Mouse (Mus musculus) hindbrain, embryonic 12.5 days (tissue): Measurements from ENCODE around the gene Zyx. TPM values are rescaled to one million over a fixed set of nuclear protein-coding genes. Genes with fewer than 3 reads are reported as not detected.

Source experiments
- ATAC-seq: fragments of 200-750 bp; cut with Nextera tagmentation; 2 replicates; pipeline ENCODE4 v1.8.0; 2017; ENCODE audit warnings: moderate TSS enrichment; ENCODE audit not compliant: low FRiP score
- H3K27ac ChIP-seq: fragments of 300-500 bp; sonication (generic); 2 replicates; pipeline ENCODE4 v1.5.1; 2016; ENCODE audit warnings: mild to moderate bottlenecking
- H3K27me3 ChIP-seq: fragments of 300-500 bp; sonication (generic); 2 replicates; pipeline ENCODE4 v1.6.1; 2016; ENCODE audit warnings: mild to moderate bottlenecking
- H3K36me3 ChIP-seq: fragments of 300-500 bp; sonication (generic); 2 replicates; pipeline ENCODE4 v1.6.1; 2016; ENCODE audit warnings: mild to moderate bottlenecking
- H3K4me1 ChIP-seq: fragments of 300-500 bp; sonication (generic); 2 replicates; pipeline ENCODE4 v1.6.1; 2016
- H3K4me2 ChIP-seq: fragments of 300-500 bp; sonication (generic); replicated peaks from 2 replicates; pipeline ENCODE4 v1.6.1; 2016; ENCODE audit warnings: mild to moderate bottlenecking
- H3K4me3 ChIP-seq: fragments of 300-500 bp; sonication (generic); 2 replicates; pipeline ENCODE4 v1.5.1; 2016; ENCODE audit warnings: mild to moderate bottlenecking
- H3K9ac ChIP-seq: fragments of 300-500 bp; sonication (generic); 2 replicates; pipeline ENCODE4 v1.6.1; 2016; ENCODE audit warnings: mild to moderate bottlenecking, moderate library complexity
- H3K9me3 ChIP-seq: fragments of 300-500 bp; sonication (generic); replicated peaks from 2 replicates; pipeline ENCODE4 v1.6.1; 2016; ENCODE audit warnings: mild to moderate bottlenecking
- WGBS: fragments of 180-500 bp; shearing (Covaris S2); methylation state at CpG from one replicate; pipeline ENCODE4 v1.1.7; 2016; 5-methylcytosine and 5-hydroxymethylcytosine counted together
- polyA plus RNA-seq: library from polyadenylated mRNA; unstranded; fragments of >200 nt; fragmentation: Nextera tagmentation; extraction: Ambion mirVana; gene quantifications from 2 replicates; pipeline ENCODE4 v1.2.1, GENCODE M21; 2016

Gene Zyx
- polyA plus RNA-seq, 1 experiment from 2014 or later = 71.4 TPM

- 0 out of 2 replicates have a peak overlapping the region, but pooled peaks have one; percentile 2 for H3K4me2 ChIP-seq
- H3K4me3 ChIP-seq = no peak overlapping the region
- no peak overlapping the region for H3K9ac ChIP-seq
- peaks cover 44% of the 10 kb centered on the region for H3K36me3 ChIP-seq
- H3K27ac ChIP-seq = no peak overlapping the region
- H3K9me3 ChIP-seq = no peaks in the 10 kb centered on the region
- H3K27me3 ChIP-seq = no peaks in the 10 kb centered on the region
- no peak for ATAC-seq
- 98% methylated on average over 1 of the region's 1 CpGs for WGBS
- H3K4me1 ChIP-seq = peaks cover 37% of the 10 kb centered on the region
These were observed 3.0 kb downstream of the Zyx start for GRCm38 (mm10) chr6:42352486-42352846.

DNA sequence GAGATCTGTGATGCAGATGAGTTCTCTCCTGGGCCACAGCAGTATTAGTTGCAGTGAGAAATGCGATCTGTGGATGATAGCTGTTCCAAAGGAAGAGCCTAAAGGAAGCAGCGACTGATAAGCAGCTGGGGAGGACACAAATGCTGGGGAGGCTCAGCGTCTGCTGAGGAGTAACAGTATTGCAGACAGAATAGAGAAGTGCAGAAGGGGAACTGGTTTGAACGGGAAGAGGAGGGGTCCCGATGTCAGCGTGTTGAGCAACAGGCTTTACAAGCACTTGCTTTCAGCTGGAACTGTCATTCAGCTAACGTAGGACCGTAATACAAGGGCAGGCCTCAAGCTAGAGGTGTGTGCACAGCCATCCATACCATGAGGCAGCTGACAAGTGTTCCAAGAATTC is 3.8 kb downstream of the Zyx start:
- H3K9me3 ChIP-seq = no peaks in the 10 kb centered on the region
- 88% methylated on average over 8 of the region's 8 CpGs for WGBS

GRCm38 (mm10) chr6:42354076-42355019 is 4.9 kb downstream of the Zyx start:
- 68% methylated on average over 11 of the region's 11 CpGs for WGBS
- H3K4me3 ChIP-seq = no peak overlapping the region
- ATAC-seq = no peak
- H3K36me3 ChIP-seq = peaks cover 63% of the 10 kb centered on the region
- H3K9me3 ChIP-seq = no peaks in the 10 kb centered on the region
- no peaks in the 10 kb centered on the region for H3K27me3 ChIP-seq
- peaks cover 32% of the 10 kb centered on the region for H3K4me1 ChIP-seq
- 0 out of 2 replicates have a peak overlapping the region, but pooled peaks have one; percentile 11 for H3K4me2 ChIP-seq
- H3K9ac ChIP-seq = no peak overlapping the region
- no peak overlapping the region for H3K27ac ChIP-seq

More for the DNA sequence above, 3.8 kb downstream of the Zyx start:
- Histone ChIP-seq H3K27ac (no peak overlapping the region), H3K4me2 (no peak overlapping the region), H3K36me3 (peaks cover 52% of the 10 kb centered on the region), H3K4me1 (peaks cover 37% of the 10 kb centered on the region), H3K9ac (no peak overlapping the region), H3K4me3 (no peak overlapping the region), H3K27me3 (no peaks in the 10 kb centered on the region)
- no peak for ATAC-seq

DNA sequence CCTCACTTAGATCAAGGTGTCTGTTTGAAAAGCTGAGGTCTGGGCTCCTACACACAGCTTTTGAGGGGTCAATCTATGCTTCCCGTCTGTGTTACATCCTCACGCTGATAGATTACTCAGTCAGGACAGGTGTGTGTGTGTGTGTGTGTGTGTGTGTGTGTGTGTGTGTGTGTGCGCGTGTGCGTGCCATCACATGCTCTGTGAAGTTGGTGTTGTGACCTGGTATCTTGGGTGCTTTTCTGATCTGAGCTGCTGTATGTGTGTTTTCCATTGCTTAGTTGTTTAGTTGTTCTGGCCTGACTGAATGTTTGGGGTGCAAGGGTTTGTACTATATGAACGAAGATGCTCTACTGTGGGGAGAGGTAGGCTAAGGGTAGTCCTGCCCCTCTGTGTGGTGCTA is 5.9 kb downstream of the Zyx start:
- Histone ChIP-seq H3K4me2 (no peak overlapping the region), H3K4me1 (peaks cover 32% of the 10 kb centered on the region), H3K9ac (no peak overlapping the region), H3K36me3 (peaks cover 67% of the 10 kb centered on the region), H3K4me3 (no peak overlapping the region), H3K27ac (no peak overlapping the region), H3K9me3 (no peaks in the 10 kb centered on the region), H3K27me3 (no peaks in the 10 kb centered on the region)
- WGBS = 96% methylated on average over 6 of the region's 6 CpGs
- no peak for ATAC-seq

DNA sequence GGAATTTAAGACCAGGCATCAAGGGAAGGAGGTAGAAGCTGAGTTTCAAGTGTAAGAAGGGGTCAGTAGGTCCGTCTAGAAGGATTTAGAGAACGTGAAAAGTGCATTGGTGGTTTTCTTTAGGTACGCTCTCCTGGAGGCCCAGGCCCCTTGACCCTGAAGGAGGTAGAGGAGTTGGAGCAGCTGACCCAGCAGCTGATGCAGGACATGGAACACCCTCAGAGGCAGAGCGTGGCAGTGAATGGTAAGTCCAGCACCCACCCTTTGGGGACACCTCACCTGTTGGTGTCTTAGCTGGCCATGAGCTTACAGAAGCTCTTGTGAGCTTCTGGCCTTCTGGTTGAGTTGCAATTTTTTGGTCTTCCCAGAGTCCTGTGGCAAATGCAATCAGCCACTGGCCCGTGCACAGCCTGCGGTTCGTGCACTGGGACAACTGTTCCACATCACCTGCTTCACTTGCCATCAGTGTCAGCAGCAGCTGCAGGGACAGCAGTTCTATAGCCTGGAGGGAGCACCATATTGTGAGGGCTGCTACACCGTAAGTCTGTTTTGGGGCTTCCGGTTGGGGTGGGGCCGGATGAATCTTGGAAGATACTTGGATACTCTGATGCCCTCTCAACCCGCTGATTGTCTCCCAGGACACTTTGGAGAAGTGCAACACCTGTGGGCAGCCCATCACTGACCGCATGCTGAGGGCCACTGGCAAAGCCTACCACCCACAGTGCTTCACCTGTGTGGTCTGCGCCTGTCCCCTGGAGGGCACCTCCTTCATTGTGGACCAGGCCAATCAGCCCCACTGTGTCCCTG is 6.6 kb downstream of the Zyx start:
- no peak for ATAC-seq
- Histone ChIP-seq H3K27ac (no peak overlapping the region), H3K9me3 (no peaks in the 10 kb centered on the region), H3K9ac (no peak overlapping the region), H3K4me1 (peaks cover 27% of the 10 kb centered on the region), H3K36me3 (peaks cover 73% of the 10 kb centered on the region), H3K27me3 (no peaks in the 10 kb centered on the region), H3K4me2 (no peak overlapping the region), H3K4me3 (no peak overlapping the region)
- WGBS = 94% methylated on average over 13 of the region's 13 CpGs

DNA sequence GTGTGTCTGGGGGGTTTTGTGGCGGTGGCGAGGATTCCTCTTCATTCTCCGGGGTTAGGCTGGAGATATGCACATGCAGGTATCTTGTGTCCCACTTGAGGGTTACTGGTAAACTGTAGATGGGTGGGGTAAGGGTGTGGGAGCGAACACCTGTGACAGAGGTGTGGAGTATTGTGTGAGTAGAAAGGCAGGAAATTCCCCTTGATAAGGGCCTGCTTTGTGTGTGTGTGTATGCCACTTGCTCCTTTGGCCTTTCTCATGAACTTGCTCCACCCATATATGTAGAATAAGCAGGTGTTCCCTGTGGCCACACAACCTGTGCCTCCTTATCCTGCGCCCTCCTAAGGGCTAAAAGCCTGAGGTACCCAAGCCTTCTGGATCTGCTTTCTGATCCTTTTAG is 7.5 kb downstream of the Zyx start:
- no peak overlapping the region for H3K27ac ChIP-seq

DNA sequence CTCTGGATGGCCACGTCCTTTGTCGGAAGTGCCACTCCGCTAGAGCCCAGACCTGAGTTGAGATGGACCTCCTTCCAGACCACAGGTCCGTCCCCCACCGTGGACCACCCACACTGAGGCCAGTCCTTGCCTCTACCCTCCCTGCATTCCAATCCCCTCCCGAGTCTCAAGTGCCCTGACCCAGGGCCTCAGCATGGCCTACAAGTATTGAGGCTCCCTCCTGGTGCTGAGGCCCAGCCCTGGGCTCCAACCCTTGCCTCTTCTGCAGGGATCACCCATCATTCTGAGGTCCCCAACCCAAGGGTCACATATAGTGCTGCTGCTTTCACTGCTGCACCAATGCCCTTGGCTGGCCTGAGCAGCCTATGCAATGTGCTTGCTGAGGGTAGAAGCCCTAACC is 8.5 kb downstream of the Zyx start:
- Histone ChIP-seq H3K27ac (no peak overlapping the region), H3K4me1 (peaks cover 14% of the 10 kb centered on the region), H3K36me3 (peaks cover 66% of the 10 kb centered on the region), H3K9ac (no peak overlapping the region), H3K27me3 (no peaks in the 10 kb centered on the region), H3K9me3 (no peaks in the 10 kb centered on the region), H3K4me2 (no peak overlapping the region), H3K4me3 (no peak overlapping the region)
- 63% methylated on average over 6 of the region's 6 CpGs for WGBS
- no peak for ATAC-seq

More for the DNA sequence above, 7.5 kb downstream of the Zyx start:
- H3K4me1 ChIP-seq = peaks cover 18% of the 10 kb centered on the region
- no peaks in the 10 kb centered on the region for H3K9me3 ChIP-seq
- no peak overlapping the region for H3K4me2 ChIP-seq
- H3K9ac ChIP-seq = no peak overlapping the region
- 93% methylated on average over 5 of the region's 5 CpGs for WGBS
- ATAC-seq = no peak
- H3K36me3 ChIP-seq = peaks cover 68% of the 10 kb centered on the region
- no peaks in the 10 kb centered on the region for H3K27me3 ChIP-seq
- H3K4me3 ChIP-seq = no peak overlapping the region

DNA sequence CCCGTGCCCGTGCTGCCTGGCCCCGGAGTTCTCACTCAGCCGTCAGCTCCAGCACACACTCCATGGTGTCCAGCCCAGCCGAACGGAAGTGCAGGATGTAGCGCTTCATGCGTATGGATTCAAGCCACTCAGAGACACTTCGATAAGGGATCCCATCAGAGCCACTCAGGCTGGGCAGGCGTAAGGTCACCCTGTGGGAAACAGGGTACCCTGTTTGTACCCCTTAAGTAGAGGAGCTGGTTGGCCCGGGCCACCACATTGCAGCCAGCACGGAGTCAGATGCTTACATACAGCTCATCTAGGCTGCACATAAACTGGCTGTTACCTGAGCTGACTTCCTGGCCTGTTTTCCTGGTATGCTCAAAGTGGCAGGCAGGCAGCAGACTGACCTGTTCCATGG is 9.5 kb downstream of the Zyx start:
- H3K9me3 ChIP-seq = no peaks in the 10 kb centered on the region
- H3K27ac ChIP-seq = no peak overlapping the region
- no peak overlapping the region for H3K9ac ChIP-seq
- H3K4me2 ChIP-seq = no peak overlapping the region
- H3K36me3 ChIP-seq = peaks cover 61% of the 10 kb centered on the region
- WGBS = 93% methylated on average over 12 of the region's 12 CpGs
- H3K4me3 ChIP-seq = no peak overlapping the region
- ATAC-seq = no peak
- H3K27me3 ChIP-seq = no peaks in the 10 kb centered on the region
- peaks cover 7% of the 10 kb centered on the region for H3K4me1 ChIP-seq

GRCm38 (mm10) chr6:42359364-42360147 is 10.1 kb downstream of the Zyx start:
- H3K9me3 ChIP-seq = no peaks in the 10 kb centered on the region
- H3K27me3 ChIP-seq = no peaks in the 10 kb centered on the region
- H3K4me3 ChIP-seq = no peak overlapping the region
- peaks cover under 1% of the 10 kb centered on the region; the same call in 1 of the 2 replicates for H3K4me1 ChIP-seq
- 73% methylated on average over 9 of the region's 9 CpGs for WGBS
- no peak overlapping the region for H3K9ac ChIP-seq
- no peak for ATAC-seq
- H3K36me3 ChIP-seq = peaks cover 56% of the 10 kb centered on the region
- H3K4me2 ChIP-seq = no peak overlapping the region
- no peak overlapping the region for H3K27ac ChIP-seq

DNA sequence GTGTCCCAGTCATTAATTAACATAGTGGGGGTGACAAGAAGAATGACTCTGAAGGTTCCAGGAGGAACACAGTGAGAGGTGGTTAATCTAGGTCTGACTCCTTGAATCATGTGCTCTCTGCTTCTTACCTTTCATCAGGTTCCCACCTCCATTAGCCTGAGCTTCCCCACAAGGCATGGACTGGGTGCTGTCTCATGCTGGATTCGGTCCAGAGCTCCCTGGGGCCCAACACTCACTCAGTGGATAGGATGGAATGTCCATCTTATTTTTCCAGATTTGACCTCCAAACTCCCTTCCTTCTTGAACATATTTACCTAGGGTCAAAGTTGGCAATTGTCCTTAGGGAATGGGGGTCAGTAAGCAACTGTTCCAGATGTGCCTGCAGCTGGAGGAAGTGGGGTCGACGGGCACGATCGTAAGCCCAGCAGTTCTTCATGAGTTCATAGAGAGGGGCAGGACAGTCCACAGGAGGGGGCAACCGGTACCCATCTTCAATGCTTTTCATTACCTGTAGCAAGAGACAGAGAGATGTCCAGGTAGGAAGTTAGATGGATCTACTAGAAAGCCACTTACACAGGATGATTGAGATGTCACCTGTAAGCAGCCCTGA is 10.9 kb downstream of the Zyx start:
- H3K9me3 ChIP-seq = no peaks in the 10 kb centered on the region
- 79% methylated on average over 6 of the region's 6 CpGs for WGBS
- H3K9ac ChIP-seq = no peak overlapping the region
- no peak overlapping the region for H3K4me3 ChIP-seq
- no peak for ATAC-seq
- H3K4me1 ChIP-seq = no peaks in the 10 kb centered on the region
- no peak overlapping the region for H3K27ac ChIP-seq
- H3K4me2 ChIP-seq = no peak overlapping the region
- H3K27me3 ChIP-seq = no peaks in the 10 kb centered on the region
- peaks cover 50% of the 10 kb centered on the region for H3K36me3 ChIP-seq

DNA sequence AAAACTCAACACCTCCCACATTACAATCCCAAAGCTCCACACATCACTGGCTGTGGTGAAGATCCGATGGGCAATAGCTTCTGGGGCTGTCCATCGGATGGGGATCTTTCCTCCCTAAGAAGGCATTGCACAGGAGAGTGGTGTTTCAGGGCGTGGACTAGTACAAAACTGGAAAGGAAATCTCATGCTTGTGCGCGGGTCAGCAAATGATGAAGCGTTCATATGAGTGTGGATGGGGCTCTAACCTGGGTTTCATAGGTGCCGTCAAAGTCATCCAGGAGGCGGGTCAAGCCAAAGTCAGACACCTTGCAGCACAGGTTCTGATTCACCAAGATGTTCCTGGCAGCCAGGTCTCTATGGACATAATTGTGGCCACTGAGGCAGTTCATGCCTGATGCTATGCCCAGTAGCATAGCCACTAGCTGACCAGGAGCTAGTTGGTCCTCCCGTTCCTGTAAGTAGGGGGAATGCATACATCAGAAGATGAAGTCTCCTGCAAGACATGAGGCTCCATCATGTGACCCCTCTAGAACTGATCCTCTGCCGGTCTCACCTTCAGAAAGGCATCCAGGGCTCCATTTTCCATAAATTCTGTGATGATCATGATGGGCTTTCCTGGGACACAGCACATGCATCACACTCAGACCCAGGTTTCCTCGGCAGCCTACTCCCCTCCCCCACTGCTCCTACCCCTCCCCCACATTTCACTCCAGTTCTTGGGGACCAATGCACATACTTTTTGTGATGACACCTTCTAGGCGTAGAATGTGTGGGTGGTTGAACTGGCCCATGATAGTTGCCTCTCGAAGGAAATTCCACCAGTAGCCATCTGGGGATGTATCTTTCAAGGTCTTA is 11.8 kb downstream of the Zyx start:
- no peaks in the 10 kb centered on the region for H3K27me3 ChIP-seq
- no peak overlapping the region for H3K4me2 ChIP-seq
- no peaks in the 10 kb centered on the region for H3K9me3 ChIP-seq
- peaks cover 41% of the 10 kb centered on the region for H3K36me3 ChIP-seq
- no peak overlapping the region for H3K4me3 ChIP-seq
- no peak overlapping the region for H3K27ac ChIP-seq
- ATAC-seq = no peak
- H3K9ac ChIP-seq = no peak overlapping the region
- no peaks in the 10 kb centered on the region for H3K4me1 ChIP-seq
- 97% methylated on average over 13 of the region's 13 CpGs for WGBS
